Mouse (Mus musculus) hindbrain, embryonic 14.5 days (tissue): ENCODE results near the gene Srsf7. TPM values are rescaled to one million over a fixed set of nuclear protein-coding genes. Genes with fewer than 3 reads are reported as not detected.

ENCODE experiments used
- ATAC-seq: fragments of 200-750 bp; cut with Nextera tagmentation; 2 replicates; pipeline ENCODE4 v1.8.0; 2017; ENCODE audit warnings: moderate number of reproducible peaks, mild to moderate bottlenecking, moderate TSS enrichment, moderate library complexity; ENCODE audit not compliant: low FRiP score
- DNase-seq: peaks from one replicate; pipeline ENCODE4 v3.0.0-alpha.2; 2015; ENCODE audit warnings: low spot score
- H3K27ac ChIP-seq: fragments of 300-500 bp; sonication (generic); 2 replicates; pipeline ENCODE4 v1.5.1; 2014; ENCODE audit warnings: mild to moderate bottlenecking, moderate library complexity
- H3K27me3 ChIP-seq: fragments of 300-500 bp; sonication (generic); 2 replicates; pipeline ENCODE4 v1.6.1; 2014; ENCODE audit warnings: mild to moderate bottlenecking, low read length, mixed read lengths; ENCODE audit not compliant: control insufficient read depth, insufficient read depth
- H3K36me3 ChIP-seq: fragments of 300-500 bp; sonication (generic); replicated peaks from 2 replicates; pipeline ENCODE4 v1.6.1; 2014; ENCODE audit not compliant: control insufficient read depth, insufficient read depth
- H3K4me1 ChIP-seq: fragments of 300-500 bp; sonication (generic); replicated peaks from 2 replicates; pipeline ENCODE4 v1.6.1; 2014; ENCODE audit warnings: antibody characterized with exemption, low read length, mixed read lengths; ENCODE audit not compliant: control insufficient read depth, insufficient read depth
- H3K4me2 ChIP-seq: fragments of 300-500 bp; sonication (generic); replicated peaks from 2 replicates; pipeline ENCODE4 v1.6.1; 2014; ENCODE audit warnings: mild to moderate bottlenecking, moderate library complexity
- H3K4me3 ChIP-seq: fragments of 300-500 bp; sonication (generic); replicated peaks from 2 replicates; pipeline ENCODE4 v1.5.1; 2014; ENCODE audit warnings: mild to moderate bottlenecking, low read length
- H3K9ac ChIP-seq: fragments of 300-500 bp; sonication (generic); 2 replicates; pipeline ENCODE4 v1.6.1; 2014
- H3K9me3 ChIP-seq: fragments of 300-500 bp; sonication (generic); 2 replicates; pipeline ENCODE4 v1.6.1; 2016; ENCODE audit warnings: low read length; ENCODE audit not compliant: control insufficient read depth
- WGBS: fragments of 180-500 bp; shearing (Covaris S2); extraction: QIAGEN DNeasy Blood & Tissue Kit; methylation state at CpG from one replicate; pipeline ENCODE4 v1.1.7; 2014; 5-methylcytosine and 5-hydroxymethylcytosine counted together
- polyA plus RNA-seq: library from polyadenylated mRNA; unstranded; fragments of >200 nt; fragmentation: Nextera tagmentation; extraction: Ambion mirVana; gene quantifications from 2 replicates; pipeline ENCODE4 v1.2.1, GENCODE M21; 2014

The Srsf7 gene
- polyA plus RNA-seq, 1 experiment from 2014 or later: 389 TPM

DNA sequence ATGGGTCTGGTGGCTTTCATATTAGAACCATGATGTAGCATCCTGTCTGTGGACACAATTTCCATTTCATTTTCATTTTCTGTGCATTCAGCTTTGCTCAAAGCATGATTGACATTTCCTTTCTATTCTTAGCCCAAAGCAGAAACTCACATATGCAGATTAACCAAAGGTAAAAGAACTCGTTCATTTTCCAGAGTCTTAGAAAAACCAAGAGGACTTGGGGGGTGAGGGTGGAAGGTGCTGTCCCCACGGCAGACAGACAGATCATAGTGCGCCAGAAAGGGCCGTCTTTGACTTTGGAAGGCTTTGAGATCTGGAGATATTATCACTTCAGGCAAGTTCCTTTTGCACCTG, 31.7 kb downstream of the Srsf7 start:
- ATAC-seq (no peak), DNase-seq (no peak)
- Histone ChIP-seq H3K27ac (no peak overlapping the region), H3K9ac (no peak overlapping the region), H3K27me3 (no peaks in the 10 kb centered on the region), H3K9me3 (no peaks in the 10 kb centered on the region), H3K36me3 (no peaks in the 10 kb centered on the region), H3K4me2 (no peak overlapping the region), H3K4me3 (no peak overlapping the region), H3K4me1 (no peaks in the 10 kb centered on the region)
- WGBS: 67% methylated on average over 4 of the region's 4 CpGs

DNA sequence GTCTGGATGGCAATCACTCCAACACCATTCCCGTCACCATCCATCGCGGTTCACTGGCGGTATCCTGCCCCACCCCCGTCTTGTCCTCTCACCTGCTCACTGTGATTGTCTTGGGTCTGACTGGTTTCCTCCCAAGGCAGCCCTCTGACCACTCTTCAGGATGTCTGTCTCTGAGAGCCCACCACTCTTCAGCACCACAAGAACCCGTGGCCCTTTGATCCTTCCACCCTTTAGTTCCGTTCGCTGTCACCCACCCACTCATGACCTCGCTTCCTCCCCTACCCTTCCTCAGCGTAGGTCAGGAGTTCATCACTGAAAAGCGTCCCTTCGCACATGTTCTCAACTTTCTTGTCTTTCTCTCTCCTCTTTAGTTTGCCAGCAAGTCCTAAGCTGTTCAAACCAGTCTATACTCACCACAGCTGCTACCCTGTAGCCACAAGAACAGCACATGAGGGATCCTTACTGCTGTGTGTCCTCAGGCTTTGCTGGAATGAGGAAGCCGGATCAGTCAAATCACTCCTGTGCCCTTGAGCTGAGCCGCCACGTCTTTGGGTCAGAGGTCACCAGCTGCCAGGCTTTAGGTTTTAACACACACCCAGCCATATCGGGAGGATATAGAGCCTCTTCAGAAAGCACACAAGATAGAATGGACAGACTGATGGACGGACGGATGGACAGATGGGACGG, 32.3 kb downstream of the Srsf7 start:
- no peak for ATAC-seq
- WGBS: 79% methylated on average over 19 of the region's 19 CpGs

DNA sequence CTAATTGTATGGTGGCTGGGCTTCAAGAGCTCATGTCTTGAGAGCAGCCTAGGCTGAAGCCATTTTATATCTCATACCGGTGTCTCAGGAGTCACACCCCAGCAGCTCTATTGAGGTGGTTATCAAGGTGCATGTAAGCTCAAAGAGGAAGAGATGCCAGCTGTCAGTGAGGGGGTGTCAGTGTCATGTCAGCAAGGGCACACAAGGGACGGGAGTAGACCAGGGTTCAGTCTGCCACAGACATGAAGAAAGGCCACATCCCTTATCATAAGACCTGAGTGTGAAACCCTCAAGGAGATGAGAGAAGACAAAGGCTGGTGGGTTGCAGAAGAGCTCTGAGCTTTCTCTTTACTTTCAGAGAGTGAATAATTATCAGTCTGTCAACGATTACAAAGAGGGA, 33.0 kb downstream of the Srsf7 start:
- H3K9ac ChIP-seq: no peak overlapping the region
- 87% methylated on average over 3 of the region's 3 CpGs for WGBS
- H3K4me2 ChIP-seq: no peak overlapping the region
- no peaks in the 10 kb centered on the region for H3K9me3 ChIP-seq
- ATAC-seq (no peak), DNase-seq (no peak)
- H3K27ac ChIP-seq: no peak overlapping the region
- H3K27me3 ChIP-seq: no peaks in the 10 kb centered on the region
- H3K4me1 ChIP-seq: peaks cover 2% of the 10 kb centered on the region; the same call in 1 of the 2 replicates
- no peaks in the 10 kb centered on the region for H3K36me3 ChIP-seq
- no peak overlapping the region for H3K4me3 ChIP-seq

More for the DNA sequence above, 32.3 kb downstream of the Srsf7 start:
- no peaks in the 10 kb centered on the region for H3K4me1 ChIP-seq
- no peak overlapping the region for H3K27ac ChIP-seq
- DNase-seq: no peak
- H3K27me3 ChIP-seq: no peaks in the 10 kb centered on the region
- no peak overlapping the region for H3K4me3 ChIP-seq
- H3K9ac ChIP-seq: no peak overlapping the region
- no peaks in the 10 kb centered on the region for H3K9me3 ChIP-seq
- H3K4me2 ChIP-seq: no peak overlapping the region
- no peaks in the 10 kb centered on the region for H3K36me3 ChIP-seq

DNA sequence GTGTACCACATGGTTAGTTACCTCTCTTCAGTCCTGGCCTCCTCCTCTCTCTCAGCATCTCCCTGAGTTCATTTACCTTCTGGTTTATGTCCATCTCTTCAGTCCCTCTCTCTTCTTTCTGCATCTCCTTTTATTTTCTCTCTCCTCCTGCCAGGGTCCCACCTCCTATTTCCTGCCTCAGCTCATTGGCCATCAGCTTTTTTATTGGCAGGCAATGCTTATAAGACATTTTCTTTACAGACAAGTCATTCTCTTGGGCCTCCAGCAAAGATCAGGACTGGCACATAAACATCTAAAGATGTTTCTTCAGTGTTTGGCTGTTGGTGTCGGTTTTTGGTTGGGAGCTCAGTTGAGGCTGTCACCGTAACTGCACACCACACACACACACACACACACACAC, 33.4 kb downstream of the Srsf7 start:
- Histone ChIP-seq H3K9ac (no peak overlapping the region), H3K4me1 (peaks cover 6% of the 10 kb centered on the region), H3K9me3 (no peaks in the 10 kb centered on the region), H3K4me3 (no peak overlapping the region), H3K4me2 (no peak overlapping the region), H3K36me3 (no peaks in the 10 kb centered on the region), H3K27me3 (no peaks in the 10 kb centered on the region), H3K27ac (no peak overlapping the region)
- ATAC-seq (no peak), DNase-seq (no peak)
- 97% methylated on average over 2 of the region's 2 CpGs for WGBS

DNA sequence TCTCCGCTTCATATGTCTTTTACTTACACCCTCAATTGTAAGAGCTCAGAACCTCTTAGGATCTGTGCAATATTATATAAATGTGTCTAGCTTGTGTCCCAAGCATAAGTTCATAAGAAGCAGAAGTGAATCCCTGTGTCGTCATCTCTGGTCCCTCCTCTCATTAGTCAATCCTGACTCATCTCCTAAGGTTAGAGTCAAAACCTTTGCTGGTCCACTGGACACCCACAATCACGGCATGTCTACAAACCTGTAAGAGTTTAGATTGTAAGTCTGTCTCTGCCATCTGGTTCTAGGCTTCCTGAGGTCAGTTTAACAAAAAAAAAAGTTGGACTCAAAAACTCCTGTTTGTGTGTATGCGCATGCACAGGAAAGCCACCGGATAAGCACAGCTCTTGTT, 34.3 kb downstream of the Srsf7 start:
- ATAC-seq (no peak), DNase-seq (no peak)
- H3K4me3 ChIP-seq: no peak overlapping the region
- H3K4me1 ChIP-seq: peaks cover 15% of the 10 kb centered on the region
- H3K27ac ChIP-seq: no peak overlapping the region
- no peak overlapping the region for H3K4me2 ChIP-seq
- H3K9me3 ChIP-seq: no peaks in the 10 kb centered on the region
- 90% methylated on average over 5 of the region's 5 CpGs for WGBS
- no peaks in the 10 kb centered on the region for H3K36me3 ChIP-seq
- no peak overlapping the region for H3K9ac ChIP-seq
- no peaks in the 10 kb centered on the region for H3K27me3 ChIP-seq

DNA sequence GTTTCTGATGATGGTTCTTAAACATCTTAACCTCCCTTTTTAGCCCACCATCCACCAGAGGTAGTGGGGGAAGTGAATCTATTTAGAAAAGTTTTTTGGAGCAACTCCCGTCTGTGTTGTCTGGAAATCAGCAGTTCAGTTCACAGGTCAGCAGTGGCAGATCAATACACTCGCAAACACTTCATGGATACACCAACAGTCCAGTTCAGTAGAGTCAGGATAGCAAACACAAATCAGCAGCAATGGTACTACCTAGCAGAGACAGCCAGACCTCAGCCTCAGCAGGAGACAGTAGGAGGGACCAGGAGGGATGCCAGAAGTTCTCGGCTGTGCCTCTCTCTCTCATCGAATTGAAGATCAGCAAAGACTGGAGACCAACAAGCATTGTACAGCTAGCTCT, 35.2 kb downstream of the Srsf7 start:
- no peak overlapping the region for H3K4me2 ChIP-seq
- no peaks in the 10 kb centered on the region for H3K9me3 ChIP-seq
- H3K4me3 ChIP-seq: no peak overlapping the region
- H3K4me1 ChIP-seq: peaks cover 15% of the 10 kb centered on the region
- H3K9ac ChIP-seq: no peak overlapping the region
- no peak overlapping the region for H3K27ac ChIP-seq
- WGBS: 87% methylated on average over 4 of the region's 4 CpGs
- DNase-seq (no peak), ATAC-seq (no peak)
- no peaks in the 10 kb centered on the region for H3K27me3 ChIP-seq
- H3K36me3 ChIP-seq: no peaks in the 10 kb centered on the region

DNA sequence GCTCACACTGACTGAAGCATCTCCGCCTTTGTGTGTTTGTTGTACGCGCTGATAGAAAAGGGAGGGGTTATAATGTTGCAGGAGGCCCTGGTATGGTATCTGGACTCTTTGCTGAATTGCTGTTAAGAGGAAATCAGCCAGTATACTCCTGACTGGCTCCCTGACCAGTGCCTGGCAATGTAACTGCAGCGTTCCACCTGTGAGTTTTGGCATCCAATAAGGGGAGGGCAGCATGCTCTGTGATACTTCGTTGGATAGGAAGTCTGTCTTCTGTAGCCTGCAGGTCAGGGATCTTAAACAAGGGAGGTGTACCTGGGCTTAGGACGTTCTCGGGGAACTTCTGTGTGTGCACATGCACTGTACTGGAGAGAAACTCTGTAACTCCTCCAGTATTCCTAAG, 36.2 kb downstream of the Srsf7 start:
- Histone ChIP-seq H3K4me2 (no peak overlapping the region), H3K4me3 (no peak overlapping the region), H3K27ac (no peak overlapping the region), H3K36me3 (no peaks in the 10 kb centered on the region), H3K4me1 (peaks cover 15% of the 10 kb centered on the region), H3K9me3 (no peaks in the 10 kb centered on the region), H3K27me3 (no peaks in the 10 kb centered on the region), H3K9ac (no peak overlapping the region)
- DNase-seq (no peak), ATAC-seq (no peak)
- 91% methylated on average over 7 of the region's 7 CpGs for WGBS

DNA sequence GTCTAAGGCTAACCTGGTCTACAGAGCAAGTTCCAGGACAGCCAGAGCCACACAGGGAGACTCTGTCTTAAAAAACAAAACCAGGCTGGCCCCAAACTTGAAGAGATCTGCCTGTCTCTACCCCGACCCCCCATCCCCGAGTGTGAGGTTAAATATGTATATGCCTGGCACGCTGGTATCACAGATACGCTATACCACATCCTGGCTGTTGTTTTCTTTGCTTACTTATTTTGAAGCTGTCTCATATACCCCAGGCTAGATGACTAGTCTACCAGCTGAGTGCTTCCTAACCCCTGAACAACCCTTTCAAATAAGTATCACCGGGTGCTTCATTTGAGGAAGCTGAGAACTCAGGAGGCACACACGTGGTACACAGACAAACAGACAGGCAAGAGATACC, 37.3 kb downstream of the Srsf7 start:
- DNase-seq (no peak), ATAC-seq (no peak)
- H3K27me3 ChIP-seq: no peaks in the 10 kb centered on the region
- peaks cover 15% of the 10 kb centered on the region for H3K4me1 ChIP-seq
- no peaks in the 10 kb centered on the region for H3K36me3 ChIP-seq
- H3K4me2 ChIP-seq: no peak overlapping the region
- H3K4me3 ChIP-seq: no peak overlapping the region
- no peaks in the 10 kb centered on the region for H3K9me3 ChIP-seq
- no peak overlapping the region for H3K27ac ChIP-seq
- 94% methylated on average over 6 of the region's 6 CpGs for WGBS
- H3K9ac ChIP-seq: no peak overlapping the region

DNA sequence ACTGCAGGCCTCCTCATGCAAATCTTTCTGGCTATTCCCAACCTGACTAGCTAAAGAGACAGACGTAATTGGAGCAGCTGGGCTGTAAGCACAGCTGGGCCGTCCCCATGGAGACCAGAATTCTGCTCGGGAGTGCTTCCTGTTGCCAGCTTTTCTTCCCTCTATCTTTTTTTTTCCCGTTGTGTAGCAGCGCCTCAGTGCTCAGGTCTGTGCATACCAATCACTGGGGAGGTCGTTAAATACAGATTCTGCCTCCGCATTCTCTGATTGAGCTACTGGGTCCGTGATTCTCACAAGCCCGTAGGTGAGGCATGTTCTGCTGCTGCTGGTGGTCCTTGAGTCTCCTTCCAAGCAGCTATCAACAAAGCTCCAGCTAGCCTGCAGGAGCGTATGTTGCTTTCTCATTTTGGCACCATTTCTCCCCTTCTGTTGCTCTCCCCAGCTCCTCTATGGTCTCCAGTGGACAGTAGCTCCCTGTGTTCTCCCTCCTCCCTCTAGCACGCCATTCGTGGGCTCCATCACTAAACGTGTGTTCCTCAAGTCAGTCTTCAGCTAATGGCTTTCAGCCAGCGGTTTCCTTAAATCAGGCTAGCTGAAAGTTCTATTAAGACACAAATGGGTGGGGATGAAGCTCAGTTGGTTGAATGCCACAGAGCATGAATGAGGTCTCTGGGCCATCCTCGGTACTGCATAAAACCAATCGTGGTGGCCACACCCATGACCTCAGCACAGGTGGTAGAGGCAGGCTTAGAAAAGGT, 38.5 kb downstream of the Srsf7 start:
- Histone ChIP-seq H3K4me2 (peak overlapping the region; percentile 43), H3K9me3 (no peaks in the 10 kb centered on the region), H3K36me3 (no peaks in the 10 kb centered on the region), H3K4me3 (peak overlapping the region; percentile 10), H3K9ac (peak overlapping the region; percentile 35; the same call in 1 of the 2 replicates), H3K4me1 (peaks cover 15% of the 10 kb centered on the region), H3K27ac (peak overlapping the region; percentile 82), H3K27me3 (no peaks in the 10 kb centered on the region)
- WGBS: 20% methylated on average over 16 of the region's 16 CpGs
- ATAC-seq (peak; percentile 78), DNase-seq (peak; percentile 66)
